Mouse (Mus musculus) megakaryocyte, embryonic 14.5 days (primary cell): ENCODE measurements at regions not wholly inside any gene's neighbourhood (a gene's known extent, or its start where the extent isn't known, plus 50 kb on each side); places are given as distances from the start of the nearest gene placed in this dataset.
"Not testable (repeated sequence)": the region's sequence is repeated elsewhere in the genome, so short reads cannot be mapped to it uniquely, and the experiment has no call there.

Experiments
- FLI1 ChIP-seq: IDR thresholded peaks from 2 replicates; pipeline ENCODE4 v1.6.1; 2012; ENCODE audit warnings: low read length, inconsistent platforms, mixed read lengths
- GATA1 ChIP-seq: IDR thresholded peaks from 3 replicates; pipeline ENCODE4 v1.6.1; 2012; ENCODE audit warnings: mixed read lengths, low read length, inconsistent platforms, borderline replicate concordance

DNA sequence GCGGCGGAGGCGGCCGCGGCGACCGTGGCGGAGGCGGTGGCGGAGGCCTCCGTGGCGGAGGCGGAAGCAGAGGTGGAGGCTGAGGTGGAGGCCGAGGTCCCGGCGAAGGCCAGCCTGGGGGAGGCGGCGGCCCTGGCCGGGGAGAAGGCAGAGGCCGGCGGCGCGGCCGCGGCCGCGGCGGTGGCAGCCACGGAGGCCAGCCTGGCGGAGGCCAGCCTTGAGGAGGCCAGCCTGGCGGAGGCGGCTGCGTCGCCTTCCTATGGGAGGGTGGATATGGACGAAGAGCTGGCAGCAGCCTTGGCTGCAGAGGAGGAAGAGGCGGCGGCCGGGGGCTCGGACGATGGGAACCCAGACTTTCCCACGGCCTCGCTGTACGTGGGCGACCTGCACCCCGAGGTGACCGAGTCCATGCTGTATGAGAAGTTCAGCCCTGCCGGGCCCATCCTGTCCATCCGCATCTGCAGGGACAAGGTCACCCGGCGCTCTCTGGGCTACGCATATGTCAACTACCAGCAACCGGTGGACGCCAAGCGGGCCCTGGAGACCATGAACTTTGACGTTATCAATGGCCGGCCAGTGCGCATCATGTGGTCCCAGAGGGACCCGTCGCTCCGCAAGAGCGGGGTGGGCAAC lies 85.4 kb downstream of the 1700018G05Rik start:
- not testable (repeated sequence) for TF ChIP-seq GATA1, FLI1
